Mouse (Mus musculus) layer of hippocampus, postnatal 14 days (tissue): ENCODE data around the gene Bckdhb. TPM values are rescaled to one million over a fixed set of nuclear protein-coding genes. Genes with fewer than 3 reads are reported as not detected.

Source experiments
- DNase-seq, 2 experiments: peaks; one replicate each; pipeline ENCODE4 v3.0.0; 2021 to 2022; ENCODE audit warnings: low spot score in 2 of 2, mixed read lengths in 1 of 2
- total RNA-seq, 2 experiments: library from RNA; stranded (reverse); gene quantifications; 2 replicates each; pipeline ENCODE4 v1.2.3; 2021

Gene Bckdhb
- total RNA-seq, 2 experiments from 2014 or later: 33.5 to 38.0 TPM

DNA sequence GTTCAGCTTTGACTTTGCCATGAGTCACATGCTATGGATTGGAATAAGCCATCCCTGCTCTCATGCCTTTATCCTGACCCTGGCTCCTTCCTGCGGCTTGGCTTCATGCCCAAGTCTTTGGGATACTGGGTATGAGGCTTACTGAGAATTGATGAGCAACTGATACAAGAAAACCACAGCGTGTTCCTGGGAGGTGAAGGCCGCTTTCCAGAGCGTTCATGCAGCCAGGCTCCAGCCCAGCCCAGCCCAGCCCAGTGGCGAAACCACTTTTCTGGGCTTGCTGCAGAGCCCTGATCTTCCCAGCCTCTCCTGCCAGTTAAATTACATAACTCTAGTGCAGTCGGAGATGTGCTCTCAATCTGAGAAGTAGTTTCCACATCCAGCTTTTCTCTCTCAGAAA is 169.2 kb downstream of the Bckdhb start:
- no peak for DNase-seq

DNA sequence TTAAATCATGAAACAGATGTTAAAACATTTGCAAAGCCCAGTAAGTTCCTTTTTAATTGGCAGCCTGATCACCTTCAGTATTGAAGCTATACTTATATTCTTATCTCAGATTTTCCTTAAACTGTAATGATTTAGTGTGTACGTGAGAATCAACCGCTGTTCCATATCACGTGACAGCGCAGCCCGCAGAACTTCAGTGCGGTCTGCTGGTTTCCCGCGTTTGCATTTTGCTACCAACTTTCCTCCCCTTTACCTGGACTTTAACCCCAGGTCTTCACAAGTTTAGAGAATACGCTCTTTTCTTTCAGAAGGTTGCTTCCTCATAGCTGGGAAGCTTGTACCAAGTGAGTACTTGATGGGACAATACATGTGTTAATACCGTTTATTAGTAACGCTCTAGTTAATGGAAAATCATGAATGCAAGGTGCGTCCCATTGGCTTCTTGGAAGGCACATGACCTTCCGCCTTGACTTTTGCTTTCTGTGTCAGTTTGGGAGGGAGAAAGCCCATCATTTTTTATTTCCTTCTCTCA is 171.6 kb downstream of the Bckdhb start:
- DNase-seq: no peak

DNA sequence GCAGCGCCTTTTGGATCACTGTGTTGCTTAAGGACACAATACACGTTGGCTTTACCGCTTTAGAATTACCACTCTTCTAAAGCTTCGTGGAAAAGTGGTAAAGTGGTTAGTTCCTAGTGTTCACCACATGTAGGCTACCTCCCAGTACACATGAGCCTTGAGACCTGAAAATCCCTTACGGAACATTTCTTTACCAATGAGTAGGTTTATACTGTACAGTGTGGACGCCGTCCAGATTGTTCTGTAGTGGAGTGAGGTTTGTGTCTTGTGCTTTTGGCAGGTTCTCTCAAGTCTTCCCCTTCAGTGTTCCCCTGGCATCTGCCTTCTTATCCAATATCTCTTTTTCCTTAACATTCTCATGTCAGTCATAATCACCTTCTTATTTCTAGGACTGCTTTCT is 178.4 kb downstream of the Bckdhb start:
- DNase-seq: no peak

DNA sequence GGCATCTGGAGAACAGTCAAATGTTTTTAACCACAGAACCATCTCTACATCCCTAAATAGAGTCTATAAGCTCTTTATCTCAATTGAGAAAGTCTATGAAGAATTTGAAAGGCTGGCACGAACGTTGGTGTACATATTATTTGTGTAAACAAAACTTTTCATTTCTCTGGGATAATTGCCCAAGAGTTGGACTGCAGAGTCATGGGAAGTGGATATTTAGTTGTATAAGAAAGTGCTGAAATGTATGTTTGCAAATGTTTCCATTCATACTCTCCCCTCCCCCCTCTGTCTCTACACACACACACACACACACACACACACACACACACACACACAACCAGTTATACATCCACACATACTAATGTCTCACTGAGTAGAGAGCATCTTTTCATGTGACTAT is 181.5 kb downstream of the Bckdhb start:
- DNase-seq: no peak

DNA sequence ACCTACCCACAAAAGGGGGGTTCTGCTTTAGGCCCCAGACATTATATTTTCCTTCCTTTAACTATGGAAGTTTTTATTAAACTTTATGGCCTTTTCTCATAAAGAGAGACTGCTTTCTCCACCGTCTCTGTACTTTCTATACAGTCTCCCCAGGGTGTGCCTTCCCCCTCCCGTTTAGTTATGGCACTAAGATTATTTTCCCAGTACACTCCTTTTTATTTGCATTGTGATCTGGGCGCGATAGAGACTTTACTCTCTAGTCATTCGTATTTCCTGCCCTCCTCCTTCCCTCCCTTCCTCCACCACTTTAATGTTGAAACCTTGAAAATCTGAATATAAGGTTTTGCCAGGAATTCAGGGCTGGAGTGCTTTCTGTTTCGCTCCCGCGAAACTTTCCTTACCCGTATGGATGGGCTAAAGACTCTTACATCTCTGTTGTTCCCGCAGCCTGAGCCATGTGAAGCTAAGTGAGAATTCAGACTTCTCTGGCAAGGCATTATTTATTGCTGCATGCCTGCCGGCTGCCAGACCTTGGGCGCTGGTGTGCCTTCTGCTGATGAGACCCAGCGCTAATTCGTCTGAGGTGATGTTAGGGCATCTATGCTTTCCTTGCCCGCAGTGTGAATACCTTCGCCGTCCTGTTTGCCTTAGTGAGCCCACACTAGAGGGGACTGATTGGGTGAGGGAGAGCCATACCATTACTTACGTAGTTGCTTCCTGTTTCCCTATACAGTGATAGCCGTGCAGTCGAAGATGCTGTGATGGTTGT is 182.3 kb downstream of the Bckdhb start:
- DNase-seq: peak in 1 of 2 experiments; percentile 36

DNA sequence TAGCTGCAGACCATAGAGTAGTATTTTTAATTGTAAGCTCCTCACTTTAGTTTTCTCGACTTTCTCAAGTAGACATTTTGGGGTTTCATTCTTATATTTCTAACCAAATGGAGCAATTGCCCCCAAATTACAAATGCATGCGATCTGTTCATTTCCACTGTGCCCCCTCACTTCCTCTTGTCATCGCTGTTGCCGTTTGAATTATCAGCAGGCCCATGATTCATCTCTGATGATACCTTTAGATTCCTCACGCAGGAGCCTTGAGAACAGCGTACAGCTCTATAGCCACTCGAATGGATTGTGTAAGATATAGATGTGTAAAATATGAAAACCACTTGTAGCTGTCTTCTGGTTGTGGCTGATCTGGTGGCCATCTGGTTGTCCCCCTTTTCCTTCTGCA is 183.6 kb downstream of the Bckdhb start:
- DNase-seq: no peak

DNA sequence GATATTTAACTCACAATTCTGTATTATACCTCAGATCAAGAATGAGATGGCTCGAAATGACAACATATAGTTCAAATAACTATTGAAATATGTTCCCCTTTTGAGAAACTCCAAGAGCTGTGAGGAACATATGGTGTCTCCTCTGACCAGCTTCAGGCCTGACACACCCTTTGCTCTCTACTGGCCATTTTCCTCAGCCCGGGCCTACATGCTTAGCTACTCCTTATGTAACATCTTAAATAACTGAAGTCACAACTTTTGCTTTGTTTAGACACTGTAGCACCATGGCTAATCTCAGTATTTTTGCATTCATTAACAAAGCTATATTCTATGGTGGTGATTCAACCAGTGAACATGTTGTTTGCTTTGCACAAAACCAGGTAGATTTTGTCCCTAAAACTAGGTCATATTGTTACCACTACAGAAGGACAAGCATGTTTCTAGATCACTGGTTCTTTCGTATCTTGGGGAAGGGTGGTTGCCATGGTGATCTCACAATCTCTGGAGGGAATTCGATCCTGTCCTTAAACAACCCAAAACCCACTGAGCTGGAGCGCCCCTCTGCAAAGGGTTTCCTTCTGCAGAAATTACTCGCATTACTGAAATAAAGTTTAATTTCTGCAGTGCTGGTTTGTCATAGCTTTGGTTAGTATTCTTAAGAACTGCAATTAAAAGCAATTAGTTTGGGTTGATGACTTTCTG is 185.0 kb downstream of the Bckdhb start:
- DNase-seq: peak in 1 of 2 experiments; percentile 70

DNA sequence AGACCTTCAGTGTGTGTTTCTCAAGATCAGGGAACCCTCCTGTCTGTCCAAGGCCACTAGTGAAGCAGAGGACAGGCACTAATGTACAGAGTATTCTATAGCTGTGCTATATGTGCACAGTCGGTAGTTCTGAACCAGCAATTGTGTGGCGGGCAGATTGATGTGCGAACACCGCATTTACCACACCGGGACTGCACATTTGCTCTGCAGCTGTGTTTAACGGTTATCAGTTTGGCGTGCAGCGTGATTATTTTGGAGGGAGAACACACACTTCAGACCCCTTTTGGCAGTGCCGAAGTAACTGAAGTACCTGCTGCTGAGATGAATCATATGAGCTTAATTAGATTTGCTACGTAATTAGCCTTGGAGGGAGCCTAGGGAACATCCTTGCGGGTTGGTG is 185.7 kb downstream of the Bckdhb start:
- peak in 1 of 2 experiments; percentile 37 for DNase-seq

DNA sequence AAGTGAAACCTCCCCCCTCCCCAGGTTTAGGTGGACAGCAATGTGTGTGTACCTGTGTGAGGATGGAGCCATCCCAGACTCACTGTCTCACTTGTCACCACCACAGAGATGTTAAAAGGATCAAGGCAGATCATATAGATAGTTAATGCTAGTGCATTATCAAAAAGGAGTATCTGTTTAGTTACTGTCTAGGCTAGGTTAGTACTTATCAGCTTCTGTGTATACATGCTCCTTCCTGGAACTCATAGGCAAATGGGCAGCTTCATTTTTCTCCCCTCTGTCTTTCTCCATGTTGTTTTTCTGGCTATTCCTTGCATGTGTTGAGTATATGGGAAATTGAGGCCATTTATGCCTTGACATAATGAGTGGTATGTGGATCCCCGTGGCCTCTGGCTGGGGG is 187.4 kb downstream of the Bckdhb start:
- DNase-seq: no peak

DNA sequence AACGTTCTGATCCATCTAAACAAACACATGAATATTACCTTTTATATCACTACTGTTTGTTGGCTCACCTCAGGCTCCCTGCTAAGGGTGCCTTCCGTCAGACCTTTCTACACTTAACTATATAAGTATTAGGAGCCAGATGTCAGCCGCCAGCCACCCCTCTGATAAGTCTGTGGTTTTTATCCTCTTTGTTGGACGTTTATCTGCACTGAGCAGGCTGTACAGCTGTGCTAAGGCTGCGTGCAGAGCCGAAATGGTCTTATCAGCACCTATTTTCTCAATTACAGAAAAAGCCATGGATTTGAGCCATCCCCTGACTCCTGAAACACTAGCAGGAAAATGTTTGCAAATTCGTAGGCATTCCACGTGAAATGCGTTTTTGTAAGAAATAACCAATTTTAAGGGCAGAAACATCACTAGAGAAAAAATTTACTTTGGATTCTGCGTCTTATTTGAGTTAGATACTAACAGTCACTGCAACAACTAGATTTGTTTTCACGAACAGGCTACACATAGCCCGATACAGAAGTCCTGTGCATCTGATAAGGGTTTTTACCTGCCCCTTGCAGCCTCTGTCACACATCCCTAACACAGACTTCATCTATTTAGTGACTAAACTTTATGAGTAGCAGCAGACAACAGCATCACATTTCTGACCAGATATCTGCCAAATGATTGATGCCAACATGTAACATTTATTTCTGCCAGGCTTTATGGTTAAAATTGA is 188.1 kb downstream of the Bckdhb start:
- DNase-seq: no peak

DNA sequence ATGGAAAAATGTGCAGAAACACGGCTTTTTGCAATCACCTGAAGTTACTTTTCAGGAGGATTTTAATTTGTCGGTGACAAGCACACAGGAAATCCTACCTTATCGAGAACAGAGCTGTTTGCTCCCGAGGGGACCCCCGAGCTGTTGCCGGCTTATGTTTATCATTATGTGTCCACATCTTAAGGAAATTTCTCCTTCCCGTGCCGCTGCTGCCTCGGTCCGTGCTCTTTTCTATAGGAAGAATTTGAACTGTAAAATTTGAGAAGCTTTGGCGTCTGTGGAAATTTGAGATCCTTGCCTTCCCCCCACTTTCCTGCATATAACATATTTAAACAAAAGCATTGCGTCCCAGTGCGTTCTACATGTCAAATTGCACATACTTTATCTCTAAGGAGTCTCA is 189.3 kb downstream of the Bckdhb start:
- DNase-seq: no peak

DNA sequence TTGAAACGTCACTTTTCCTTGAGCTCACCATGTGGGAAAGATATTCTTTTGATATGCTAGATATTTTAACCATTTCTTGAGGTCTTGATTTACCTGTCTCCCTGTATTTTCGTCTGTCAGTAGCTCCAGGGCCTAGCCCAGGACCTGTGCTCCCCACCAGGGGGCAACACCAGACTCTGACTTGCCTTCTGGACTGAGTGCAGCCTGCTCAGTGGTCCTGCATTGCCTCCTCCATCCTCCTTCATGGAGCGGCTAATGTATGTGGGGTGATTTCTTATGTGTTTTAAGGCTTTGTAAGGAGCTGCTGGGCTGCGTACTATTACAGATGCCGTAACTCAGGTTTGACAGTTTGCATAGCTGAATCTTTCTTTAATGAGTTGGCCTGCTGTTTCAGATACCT is 192.4 kb downstream of the Bckdhb start:
- DNase-seq: no peak

DNA sequence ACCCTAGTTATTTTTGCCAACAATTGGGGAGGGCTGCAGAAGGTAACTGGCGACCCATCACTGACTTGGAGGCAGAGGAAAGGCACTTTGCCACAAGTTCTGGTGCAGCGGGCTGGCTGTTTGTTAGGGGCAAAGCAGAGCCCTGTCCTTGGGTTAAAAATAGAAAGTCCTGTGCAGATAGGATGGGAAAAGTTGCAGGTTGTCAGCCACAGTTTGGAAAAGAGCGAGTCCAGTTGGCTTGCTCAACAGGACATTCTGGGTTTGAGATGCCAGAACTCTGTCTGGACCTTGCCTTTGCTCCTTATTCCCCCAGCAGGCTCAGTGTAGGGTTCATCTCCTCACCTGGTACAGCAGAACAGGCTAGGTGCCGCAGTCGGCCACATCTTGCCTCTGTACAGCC is 200.1 kb downstream of the Bckdhb start:
- DNase-seq: no peak

DNA sequence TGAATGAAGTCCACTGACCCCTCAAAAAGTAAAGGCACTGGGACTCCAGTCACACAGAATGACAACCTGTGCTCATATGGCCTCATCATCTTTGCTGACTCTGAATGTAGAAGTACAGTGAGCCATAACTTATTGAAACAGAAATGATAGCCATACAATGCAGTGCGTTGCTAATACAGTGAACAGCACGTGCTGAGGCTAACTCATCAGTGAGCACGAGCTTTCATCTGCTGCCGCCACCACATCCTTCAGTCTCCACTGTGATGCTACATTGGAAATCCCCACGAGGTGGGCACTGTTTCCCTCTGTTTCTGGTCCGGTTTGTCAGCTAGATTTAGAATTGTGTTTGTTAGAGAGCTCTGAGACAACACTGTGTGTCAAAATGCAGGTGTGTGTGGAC is 205.4 kb downstream of the Bckdhb start:
- DNase-seq: no peak

DNA sequence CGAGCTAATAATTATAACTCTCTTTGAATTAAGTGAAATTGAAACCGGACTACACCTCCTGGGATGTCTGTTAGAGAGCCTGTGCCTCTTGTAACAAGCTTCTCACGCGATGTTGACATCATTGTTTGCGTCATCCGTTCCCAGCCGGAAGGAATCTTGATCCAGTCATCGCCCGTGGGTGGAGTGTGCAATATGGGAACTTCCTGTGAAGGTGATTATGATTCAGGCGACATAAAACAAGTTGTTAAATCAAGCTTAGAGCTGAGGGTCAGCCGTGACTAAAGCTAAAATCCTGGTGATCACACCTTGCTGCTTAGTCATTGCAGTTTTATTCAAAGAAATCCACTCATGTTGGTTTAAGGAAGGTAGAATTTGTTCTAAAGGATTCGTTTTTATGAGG is 210.1 kb downstream of the Bckdhb start:
- no peak for DNase-seq

DNA sequence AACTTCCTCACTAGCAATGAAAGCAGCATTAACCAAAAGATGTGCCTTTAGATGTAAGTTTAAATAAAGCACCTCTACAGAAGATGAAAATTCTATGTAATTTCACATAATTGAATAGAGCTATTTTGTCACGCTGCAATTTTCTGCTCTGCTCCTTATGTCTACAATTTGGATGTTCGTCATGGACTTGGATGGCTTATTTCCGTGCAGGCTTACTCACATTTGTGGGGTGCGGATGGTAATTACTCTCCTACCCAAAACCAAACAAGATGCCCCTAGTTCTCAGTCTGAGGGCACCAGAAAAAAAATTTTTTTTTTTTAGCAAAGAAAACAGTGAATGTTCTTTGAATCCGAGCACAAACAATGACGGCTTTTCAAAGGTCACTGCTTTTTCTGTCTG is 212.2 kb downstream of the Bckdhb start:
- no peak for DNase-seq

DNA sequence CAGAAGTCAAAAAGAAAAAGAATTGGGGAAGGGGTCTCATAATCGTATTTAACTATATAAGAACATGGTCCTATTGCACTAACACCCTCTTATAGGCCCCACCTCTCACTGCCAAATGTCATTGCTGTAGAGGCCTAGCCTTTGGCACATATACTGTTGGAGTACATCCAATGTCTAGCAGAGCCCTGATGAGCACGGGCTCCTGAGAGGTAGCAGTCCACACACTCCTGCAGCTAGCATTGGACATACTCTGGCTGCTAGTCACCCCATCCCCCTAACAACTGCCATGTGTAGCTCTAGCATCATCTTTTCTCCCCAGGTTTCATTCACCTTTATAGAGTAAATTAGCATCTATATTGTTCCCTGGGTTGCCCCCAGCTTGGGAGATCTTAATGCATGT is 223.2 kb downstream of the Bckdhb start:
- DNase-seq: no peak

Other genes starting within 250 kb of the Bckdhb start
- gene Elovl4, start 118.9 kb upstream of the Bckdhb start, total RNA-seq: 10 to 100 TPM; 88.9 to 90.0 TPM
- gene Ttk, start 90.5 kb upstream of the Bckdhb start, total RNA-seq: 1 to 10 TPM; 1.6 to 2.5 TPM